Mouse (Mus musculus): ENCODE results near the gene Sept6.
A peak's percentile ranks its signal among the peaks of the same experiment; 100 is the strongest.
"Not testable (repeated sequence)": the region's sequence is repeated elsewhere in the genome, so short reads cannot be mapped to it uniquely, and the experiment has no call there.

Sept6 gene

GRCm38 (mm10) chrX:36969501-36969900 lies 22.1 kb downstream of the Sept6 start:
- no peak for DNase-seq

GRCm38 (mm10) chrX:36956674-36957073 lies 34.9 kb downstream of the Sept6 start:
- DNase-seq: no peak

GRCm38 (mm10) chrX:36941106-36941505 lies 50.5 kb downstream of the Sept6 start:
- DNase-seq: no peak

GRCm38 (mm10) chrX:36939806-36940413 lies 51.7 kb downstream of the Sept6 start:
- DNase-seq: peak; percentile 24

- no peak for DNase-seq
These were observed 56.1 kb downstream of the Sept6 start for GRCm38 (mm10) chrX:36935326-36935966.

- no peak for DNase-seq
These were observed 61.0 kb downstream of the Sept6 start for GRCm38 (mm10) chrX:36930574-36930973.

GRCm38 (mm10) chrX:36929694-36930093 lies 61.9 kb downstream of the Sept6 start:
- DNase-seq: no peak

GRCm38 (mm10) chrX:36928791-36929190 lies 62.8 kb downstream of the Sept6 start:
- DNase-seq: no peak

GRCm38 (mm10) chrX:36921346-36921745 lies 70.2 kb downstream of the Sept6 start:
- no peak for DNase-seq

GRCm38 (mm10) chrX:36917749-36918148 lies 73.8 kb downstream of the Sept6 start:
- no peak for DNase-seq

GRCm38 (mm10) chrX:36911343-36911742 lies 80.3 kb downstream of the Sept6 start:
- peak; percentile 27 for DNase-seq

GRCm38 (mm10) chrX:36906539-36906938 lies 85.1 kb downstream of the Sept6 start:
- no peak for DNase-seq

- peak; percentile 94 for DNase-seq
These were observed 88.4 kb downstream of the Sept6 start for GRCm38 (mm10) chrX:36903115-36903768.

GRCm38 (mm10) chrX:36902321-36903114 lies 89.1 kb downstream of the Sept6 start, which contains the start of gene Nkrf:
Gene Nkrf, minus strand, starts transcription at chrX:36902899.
- peak; percentile 44 for DNase-seq

GRCm38 (mm10) chrX:36901655-36902054 lies 89.9 kb downstream of the Sept6 start:
- no peak for DNase-seq

- DNase-seq: not testable (repeated sequence)
These were observed 92.7 kb downstream of the Sept6 start for GRCm38 (mm10) chrX:36898931-36899330.

GRCm38 (mm10) chrX:36884719-36885118 lies 106.9 kb downstream of the Sept6 start:
- DNase-seq: no peak

GRCm38 (mm10) chrX:36874704-36875128 lies 116.9 kb downstream of the Sept6 start:
- DNase-seq: no peak

- peak; percentile 88 for DNase-seq
These were observed 117.4 kb downstream of the Sept6 start for GRCm38 (mm10) chrX:36874178-36874696.

GRCm38 (mm10) chrX:36873765-36874164 lies 117.8 kb downstream of the Sept6 start, which contains the start of the genes Ube2a and C330007P06Rik:
Gene Ube2a, plus strand, starts transcription at chrX:36873900.
Gene C330007P06Rik, minus strand, starts transcription at chrX:36874111.
- DNase-seq: no peak

- DNase-seq: no peak
These were observed 121.2 kb downstream of the Sept6 start for GRCm38 (mm10) chrX:36870372-36870771.

- DNase-seq: no peak
These were observed 126.8 kb downstream of the Sept6 start for GRCm38 (mm10) chrX:36864609-36865328.

Data from cerebellum, adult 9-11 months (tissue).